Mouse (Mus musculus) G1E (cell line): Measurements from ENCODE around the gene Paxx.

Experiments used
- CTCF ChIP-seq: IDR thresholded peaks from 2 replicates; pipeline ENCODE4 v1.5.1; 2012; ENCODE audit warnings: low read depth, low read length, inconsistent platforms, mixed read lengths
- GATA1 ChIP-seq: IDR thresholded peaks from 2 replicates; pipeline ENCODE4 v1.6.1; 2012; ENCODE audit warnings: borderline replicate concordance, low read length, inconsistent platforms, mixed read lengths

DNA sequence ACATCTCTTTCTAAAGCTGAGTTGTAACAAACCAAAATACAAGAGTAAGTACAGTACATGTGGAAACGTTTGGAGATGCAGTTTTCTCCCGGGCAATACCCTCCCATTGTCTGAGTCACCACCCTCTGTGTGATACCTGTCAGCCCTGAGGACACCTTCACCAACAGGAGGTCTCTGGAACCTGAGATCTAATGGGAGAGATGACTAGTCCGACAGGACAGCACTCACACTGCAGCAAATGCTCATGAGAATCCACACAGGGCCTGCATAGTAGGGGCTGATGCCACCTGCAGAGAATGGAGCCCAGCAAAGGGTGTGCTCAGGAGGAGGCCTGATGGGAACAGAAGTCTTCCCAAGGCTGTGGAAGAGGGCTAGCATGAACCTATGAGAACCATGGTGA is 513 bp upstream of the Paxx start:
- TF ChIP-seq CTCF (no peak), GATA1 (no peak)
